Mouse (Mus musculus): ENCODE results near the gene S100a11. TPM values are rescaled to one million over a fixed set of nuclear protein-coding genes. Genes with fewer than 3 reads are reported as not detected.

S100a11 gene
- total and polyA plus RNA-seq, 3 experiments: 0.32 TPM; not detected in 2

GRCm38 (mm10) chr3:93492176-93492575 lies 28.1 kb upstream of the S100a11 start:
- Histone ChIP-seq H3K4me1 (ENCODE audit: control insufficient read depth in 1 of 2, insufficient read depth in 2 of 2, low read length in 2 of 2) (peaks cover 0 to 2% of the 10 kb centered on the region in 2 experiments; a peak in 2 of 4 replicates), H3K9me3 (replicated peaks; ENCODE audit: insufficient read depth, low read length) (no peaks in the 10 kb centered on the region), H3K4me3 (ENCODE audit: control insufficient read depth in 1 of 2, insufficient read depth in 1 of 2, low read depth in 2 of 2, low read length in 2 of 2) (no peak overlapping the region), H3K9ac (ENCODE audit: control insufficient read depth, low read depth, low read length, poor library complexity, severe bottlenecking) (no peak overlapping the region), H3K27me3 (ENCODE audit: control insufficient read depth in 1 of 2, insufficient read depth in 2 of 2, low read length in 2 of 2) (no peaks in the 10 kb centered on the region), H3K36me3 (ENCODE audit: control insufficient read depth in 1 of 2, insufficient read depth in 2 of 2, low read length in 2 of 2) (no peaks in the 10 kb centered on the region), H3K27ac (ENCODE audit: control insufficient read depth, low read depth, low read length) (no peak overlapping the region), H3K79me2 (ENCODE audit: control insufficient read depth, insufficient read depth, low read length, poor library complexity) (no peaks in the 10 kb centered on the region)
- TF ChIP-seq ETS1 (IDR thresholded peaks at IDR 0.05; ENCODE audit: low read depth, low read length) (no peak), NELFE (IDR thresholded peaks at IDR 0.05; ENCODE audit: low read depth, low read length) (no peak), ZMIZ1 (IDR thresholded peaks at IDR 0.05; ENCODE audit: low read depth, low read length) (no peak), ZNF384 (IDR thresholded peaks at IDR 0.05; ENCODE audit: low read depth, low read length) (no peak), USF2 (IDR thresholded peaks at IDR 0.05; ENCODE audit: borderline replicate concordance in 1 of 2, insufficient read depth in 1 of 2, low read depth in 1 of 2, low read length in 2 of 2) (no peak), POLR2A (IDR thresholded peaks at IDR 0.05; ENCODE audit: control insufficient read depth in 1 of 2, insufficient read depth in 1 of 2, low read depth in 1 of 2, low read length in 2 of 2, poor library complexity in 1 of 2) (no peak), BHLHE40 (IDR thresholded peaks at IDR 0.05; ENCODE audit: borderline replicate concordance, low read depth, low read length) (no peak), MAZ (IDR thresholded peaks at IDR 0.05; ENCODE audit: low read depth, low read length) (no peak), MYC (IDR thresholded peaks at IDR 0.05; ENCODE audit: low read depth, low read length) (no peak), ELF1 (IDR thresholded peaks at IDR 0.05; ENCODE audit: low read depth, low read length) (no peak), E2F4 (IDR thresholded peaks at IDR 0.05; ENCODE audit: borderline replicate concordance, low read depth, low read length) (no peak), POLR2AphosphoS5 (IDR thresholded peaks at IDR 0.05; ENCODE audit: borderline replicate concordance, low read depth, low read length) (no peak), MAX (IDR thresholded peaks at IDR 0.05; ENCODE audit: low read length) (no peak), RAD21 (IDR thresholded peaks at IDR 0.05; ENCODE audit: low read depth, low read length) (no peak), TCF12 (IDR thresholded peaks at IDR 0.05; ENCODE audit: low read depth, low read length) (no peak), UBTF (IDR thresholded peaks at IDR 0.05; ENCODE audit: borderline replicate concordance, insufficient read depth, low read depth, low read length) (no peak)
- no peak for DNase-seq (ENCODE audit: low read depth, low spot score)

DNA sequence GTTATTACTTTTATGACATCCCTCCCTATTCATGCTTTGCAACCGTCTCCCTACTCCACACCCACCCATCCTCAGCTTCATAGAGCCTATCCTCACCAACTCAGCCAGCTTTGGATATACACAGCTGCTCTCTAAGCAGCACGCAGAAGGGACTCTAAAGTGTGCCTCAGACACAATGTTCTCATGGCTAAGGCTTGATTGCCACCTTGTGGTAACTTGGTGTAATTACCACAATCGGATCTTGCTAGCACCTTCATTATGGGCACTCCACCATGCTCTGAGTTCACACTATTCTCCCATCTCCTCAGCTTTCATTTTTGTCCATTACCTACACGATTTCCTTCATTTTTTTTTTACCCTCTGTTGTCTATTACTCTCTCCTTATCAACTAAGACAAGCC lies 26.3 kb upstream of the S100a11 start:
- peak; percentile 85 for DNase-seq (ENCODE audit: low read depth, low spot score)
- H3K9me3 ChIP-seq (replicated peaks; ENCODE audit: insufficient read depth, low read length): no peaks in the 10 kb centered on the region
- H3K4me3 ChIP-seq (ENCODE audit: control insufficient read depth in 1 of 2, insufficient read depth in 1 of 2, low read depth in 2 of 2, low read length in 2 of 2): no peak overlapping the region
- H3K27ac ChIP-seq (ENCODE audit: control insufficient read depth, low read depth, low read length): no peak overlapping the region
- TF ChIP-seq SMC3 (IDR thresholded peaks at IDR 0.05; ENCODE audit: low read depth, low read length): peak; percentile 91
- TF ChIP-seq RCOR1 (IDR thresholded peaks at IDR 0.05; ENCODE audit: low read depth, low read length): no peak
- no peak for TF ChIP-seq MAZ (IDR thresholded peaks at IDR 0.05; ENCODE audit: low read depth, low read length)
- peak; percentile 91 for TF ChIP-seq RAD21 (IDR thresholded peaks at IDR 0.05; ENCODE audit: low read depth, low read length)
- TF ChIP-seq TAL1 (IDR thresholded peaks at IDR 0.05; ENCODE audit: low read length): no peak
- TF ChIP-seq ZC3H11A (IDR thresholded peaks at IDR 0.05; ENCODE audit: low read depth, low read length): peak; percentile 89
- TF ChIP-seq ZMIZ1 (IDR thresholded peaks at IDR 0.05; ENCODE audit: low read depth, low read length): no peak
- TF ChIP-seq CTCF (IDR thresholded peaks at IDR 0.05 in 2 of 3, conservative IDR thresholded peaks at IDR 0.05 in 1 of 3; ENCODE audit: control insufficient read depth in 1 of 3, insufficient read depth in 1 of 3, low read depth in 2 of 3, low read length in 3 of 3, poor library complexity in 1 of 3, severe bottlenecking in 1 of 3): peak; percentile 60 to 95 (median 91)
- no peak for TF ChIP-seq NELFE (IDR thresholded peaks at IDR 0.05; ENCODE audit: low read depth, low read length)
- no peak overlapping the region for H3K9ac ChIP-seq (ENCODE audit: control insufficient read depth, low read depth, low read length, poor library complexity, severe bottlenecking)
- no peaks in the 10 kb centered on the region for H3K27me3 ChIP-seq (ENCODE audit: control insufficient read depth in 1 of 2, insufficient read depth in 2 of 2, low read length in 2 of 2)
- H3K79me2 ChIP-seq (ENCODE audit: control insufficient read depth, insufficient read depth, low read length, poor library complexity): no peaks in the 10 kb centered on the region
- peaks cover 0 to 2% of the 10 kb centered on the region in 2 experiments; a peak in 2 of 4 replicates for H3K4me1 ChIP-seq (ENCODE audit: control insufficient read depth in 1 of 2, insufficient read depth in 2 of 2, low read length in 2 of 2)
- H3K36me3 ChIP-seq (ENCODE audit: control insufficient read depth in 1 of 2, insufficient read depth in 2 of 2, low read length in 2 of 2): no peaks in the 10 kb centered on the region

Data from MEL (cell line).